Mouse (Mus musculus): ENCODE data around the gene Olfr213.

- TF ChIP-seq CTCF (IDR thresholded peaks at IDR 0.05; ENCODE audit: low read depth) (no peak), EP300 (optimal IDR thresholded peaks at IDR 0.05) (no peak)
Measured at GRCm38 (mm10) chr6:116493742-116494141, 44.5 kb upstream of the Olfr213 start.
